Mouse (Mus musculus) adrenal gland, adult 8-10 months (tissue): ENCODE data around the gene Gm20431. TPM values are rescaled to one million over a fixed set of nuclear protein-coding genes. Genes with fewer than 3 reads are reported as not detected.

ENCODE experiments used
- DNase-seq: peaks from one replicate; pipeline ENCODE4 v3.0.0; 2022
- total RNA-seq, 4 experiments: library from RNA; stranded (reverse); gene quantifications; 2 replicates each; pipeline ENCODE4 v1.2.4; 2022

Gm20431 gene
- total RNA-seq, 4 experiments from 2014 or later, result 19.9 to 23.9 (median 22.1) TPM

GRCm38 (mm10) chr2:167688498-167689451 is 27.5 kb upstream of the Gm20431 start, which contains the start of gene Cebpb:
Gene Cebpb (plus strand): TSS chr2:167688915.
- DNase-seq, result peak; percentile 86

DNA sequence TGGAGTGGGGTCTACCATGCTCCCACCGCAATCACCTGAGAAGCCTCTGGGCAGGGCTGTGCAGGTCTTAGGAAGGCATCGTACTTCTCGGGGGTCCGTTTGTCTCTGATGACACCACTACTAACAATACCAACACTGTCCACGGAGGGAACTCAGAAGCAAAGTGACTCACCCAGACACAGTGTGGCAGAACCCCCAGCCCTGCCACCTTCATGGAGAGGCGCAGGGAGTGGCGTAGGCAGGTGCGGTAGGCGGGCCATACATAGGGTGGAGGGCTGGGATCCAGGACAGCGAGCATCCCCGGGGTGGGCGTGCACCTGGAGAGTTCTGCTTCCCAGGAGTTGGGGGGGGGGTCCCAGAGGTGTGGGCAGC is 26.8 kb upstream of the Gm20431 start:
- DNase-seq, result peak; percentile 79

DNA sequence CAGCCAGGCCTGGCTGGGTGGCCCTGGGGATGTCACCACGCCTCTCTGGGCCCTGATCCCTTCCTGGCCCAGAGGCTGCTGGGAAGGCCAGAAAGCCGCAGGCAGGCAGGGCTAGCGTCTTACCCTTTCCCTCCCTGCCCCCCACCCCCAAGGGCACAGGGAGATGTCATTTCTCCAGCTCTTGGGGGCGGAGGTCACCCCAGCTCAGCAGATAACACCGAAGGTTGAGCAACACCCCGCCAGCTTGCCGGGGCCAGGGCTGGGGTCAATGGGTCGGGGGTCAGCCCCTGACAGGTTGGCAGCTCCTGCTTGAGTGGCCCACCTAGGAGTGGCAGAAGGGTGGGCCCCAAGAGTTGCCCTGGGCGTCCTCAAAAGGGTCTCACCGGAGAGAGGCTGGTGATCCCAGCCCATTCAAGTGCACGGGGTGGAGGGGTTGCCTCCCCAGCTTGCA is 26.4 kb upstream of the Gm20431 start:
- DNase-seq, result peak; percentile 92

DNA sequence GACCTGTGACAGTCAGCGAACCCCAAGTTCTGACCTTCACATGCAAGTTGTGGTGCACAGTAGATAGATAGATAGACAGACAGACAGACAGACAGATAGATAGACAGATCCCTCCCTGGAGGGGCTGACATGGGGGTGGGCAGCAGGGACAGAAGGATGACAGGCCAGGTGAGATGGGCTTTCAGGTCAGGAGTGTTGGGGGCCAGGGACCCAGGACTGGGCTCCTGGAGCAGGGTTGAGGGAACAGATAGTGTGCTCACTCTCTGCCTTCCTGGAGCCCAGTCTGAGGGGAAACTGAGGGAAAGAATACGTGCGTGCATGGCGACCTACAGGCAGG is 25.9 kb upstream of the Gm20431 start:
- no peak for DNase-seq

GRCm38 (mm10) chr2:167686382-167687249 is 25.3 kb upstream of the Gm20431 start:
- DNase-seq, result peak; percentile 80

GRCm38 (mm10) chr2:167685865-167686264 is 24.6 kb upstream of the Gm20431 start:
- DNase-seq, result no peak

GRCm38 (mm10) chr2:167685137-167685536 is 23.8 kb upstream of the Gm20431 start:
- peak; percentile 92 for DNase-seq

GRCm38 (mm10) chr2:167683721-167684120 is 22.4 kb upstream of the Gm20431 start:
- DNase-seq, result no peak

GRCm38 (mm10) chr2:167680657-167681056 is 19.4 kb upstream of the Gm20431 start:
- no peak for DNase-seq

- no peak for DNase-seq
Measured at GRCm38 (mm10) chr2:167679902-167680430, 18.7 kb upstream of the Gm20431 start.

DNA sequence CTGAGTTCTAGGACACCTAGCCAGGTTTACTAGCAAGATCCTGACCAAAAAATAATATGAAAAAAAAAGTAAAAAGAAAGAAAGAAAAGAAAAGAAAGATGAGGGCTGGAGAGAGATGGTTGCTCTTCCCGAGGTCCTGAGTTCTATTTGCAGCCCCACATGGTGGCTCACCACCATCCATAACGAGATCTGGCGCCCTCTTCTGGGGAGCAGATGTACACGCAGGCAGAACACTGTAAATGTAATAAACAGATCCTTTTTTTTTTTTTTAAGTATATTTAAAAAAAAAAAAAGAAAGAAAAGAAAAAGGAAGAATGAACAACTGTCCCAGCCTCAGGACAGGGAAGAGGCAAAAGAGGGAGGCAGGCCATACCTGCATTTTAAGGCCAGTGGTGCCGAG is 17.3 kb upstream of the Gm20431 start:
- no peak for DNase-seq

DNA sequence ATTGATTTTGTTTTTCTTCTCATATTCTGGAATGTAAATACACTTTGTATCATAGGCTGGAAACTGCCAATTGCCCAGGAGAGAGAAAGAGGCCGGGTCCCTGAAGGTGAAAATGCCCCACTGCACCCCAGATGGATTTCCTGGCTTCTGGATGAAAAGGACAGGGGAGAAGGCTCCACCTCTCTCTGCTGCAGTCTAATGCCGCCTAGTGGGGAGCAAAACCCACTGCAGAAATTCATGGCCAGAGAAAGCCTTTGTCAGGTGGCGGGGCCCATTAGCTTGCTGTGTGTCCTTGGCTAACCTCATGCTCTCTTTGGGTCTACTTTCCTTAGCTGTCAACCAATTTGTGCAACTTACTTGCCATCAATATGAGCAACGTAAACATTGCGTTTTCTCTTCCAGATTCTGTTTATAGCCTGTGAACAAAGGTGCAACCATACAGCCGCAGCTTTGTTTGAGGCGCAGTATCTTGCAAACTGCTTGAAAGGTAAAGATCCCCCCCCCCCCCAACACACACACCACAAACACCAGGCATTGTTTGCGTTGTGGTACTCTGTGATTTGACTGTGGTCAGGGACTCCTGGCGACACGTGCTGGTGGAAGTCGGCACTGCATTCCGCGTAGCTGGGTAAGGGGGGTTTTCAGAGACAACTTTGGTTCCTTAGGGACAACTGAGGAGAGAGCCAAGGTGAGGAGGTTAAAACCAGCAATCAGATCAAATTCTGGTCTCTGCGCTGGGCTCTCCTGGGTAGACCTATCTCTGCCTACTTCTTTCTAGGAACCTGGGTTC is 14.0 kb upstream of the Gm20431 start:
- no peak for DNase-seq

DNA sequence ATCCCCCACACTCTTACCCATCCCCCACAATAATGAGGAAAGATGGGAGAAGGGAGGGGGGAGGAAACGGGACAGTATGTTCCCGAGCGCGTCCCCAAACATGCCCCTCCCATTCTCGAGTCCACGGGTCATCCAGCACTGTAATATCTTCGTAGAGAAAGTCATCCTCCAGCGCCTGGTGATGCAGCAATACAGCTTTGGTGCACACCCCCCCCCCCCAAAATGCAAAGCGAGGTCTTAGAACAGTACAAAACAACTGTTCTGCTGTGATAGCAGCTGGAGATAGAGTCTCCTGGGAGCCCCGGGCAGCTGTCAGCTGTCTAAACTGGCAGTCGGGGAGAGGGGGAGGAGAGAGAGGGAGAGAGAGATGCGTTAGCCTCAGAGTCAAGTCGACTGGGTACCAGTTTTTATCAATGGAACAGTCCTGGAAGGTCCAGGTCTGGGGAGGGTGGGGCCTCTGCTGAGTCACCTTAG is 11.0 kb upstream of the Gm20431 start:
- no peak for DNase-seq

GRCm38 (mm10) chr2:167671101-167671633 is 9.9 kb upstream of the Gm20431 start:
- DNase-seq, result no peak

DNA sequence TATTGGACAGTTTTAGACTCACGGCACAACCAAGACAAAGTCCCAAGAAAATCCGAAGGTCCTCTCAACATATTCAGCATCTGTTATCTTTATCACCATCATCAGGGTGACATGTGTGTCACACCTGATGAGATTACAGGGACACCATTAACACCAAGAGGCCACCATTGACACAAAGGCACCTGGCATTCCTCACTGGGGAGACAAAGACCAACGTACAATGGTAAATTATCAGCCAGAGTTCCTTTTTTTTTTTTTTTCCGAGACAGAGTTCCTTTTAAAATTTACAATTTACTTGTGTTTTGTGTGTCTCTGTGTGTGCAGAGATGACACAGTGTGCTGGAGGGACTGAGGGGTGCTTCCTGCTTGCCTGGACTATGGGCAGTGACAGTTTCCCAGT is 8.1 kb upstream of the Gm20431 start:
- no peak for DNase-seq

DNA sequence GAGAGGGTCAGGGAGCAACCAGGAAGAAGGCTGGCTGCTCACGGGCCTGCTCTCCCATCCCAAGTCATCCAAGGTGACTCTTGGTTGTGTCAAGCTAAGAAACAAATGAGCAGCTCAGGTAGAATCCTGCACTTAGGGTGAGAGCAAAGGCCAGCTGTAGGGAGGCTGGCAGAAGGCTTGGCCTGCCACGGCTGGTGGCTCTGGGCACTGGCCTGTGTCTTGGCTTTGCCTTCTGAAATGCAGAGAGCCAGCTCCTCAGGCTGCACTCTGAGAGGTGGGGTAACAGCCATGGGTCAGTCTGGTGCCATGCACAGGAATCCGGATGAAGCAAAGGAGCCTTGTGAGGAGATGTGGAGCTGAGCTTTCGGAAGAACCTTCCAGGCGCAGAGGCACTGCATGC is 7.1 kb upstream of the Gm20431 start:
- no peak for DNase-seq

DNA sequence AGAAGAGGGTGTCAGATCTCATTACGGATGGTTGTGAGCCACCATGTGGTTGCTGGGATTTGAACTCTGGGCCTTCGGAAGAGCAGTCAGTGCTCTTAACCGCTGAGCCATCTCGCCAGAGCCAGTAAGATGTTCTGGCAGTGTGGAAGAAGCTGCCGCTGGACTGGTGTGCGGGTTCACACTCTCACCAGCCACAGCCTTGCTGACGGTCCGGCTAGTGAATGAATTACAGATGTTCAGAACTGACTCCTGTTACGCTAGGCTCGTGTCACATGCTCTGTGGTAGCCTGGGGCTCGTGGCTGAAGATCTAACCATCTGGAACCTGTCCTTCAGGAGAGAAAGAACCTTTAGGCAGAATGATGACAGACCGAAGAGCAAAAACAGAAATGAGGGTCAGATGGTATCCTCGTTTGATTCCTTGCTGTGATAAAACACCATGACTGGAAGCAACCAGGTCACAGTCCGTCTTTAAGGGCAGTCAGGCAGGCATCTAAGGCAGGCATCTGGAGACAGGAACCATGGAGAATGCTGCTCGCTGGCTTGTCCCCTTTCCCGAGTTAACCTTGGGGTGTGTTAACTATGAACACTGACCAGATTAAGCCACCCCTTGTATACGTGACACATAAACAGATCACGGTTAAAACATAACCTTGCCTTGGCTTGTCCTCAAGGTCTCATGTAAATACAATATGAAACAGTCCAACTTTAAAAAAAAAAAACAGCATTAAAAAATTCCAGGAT is 4.8 kb upstream of the Gm20431 start:
- no peak for DNase-seq

DNA sequence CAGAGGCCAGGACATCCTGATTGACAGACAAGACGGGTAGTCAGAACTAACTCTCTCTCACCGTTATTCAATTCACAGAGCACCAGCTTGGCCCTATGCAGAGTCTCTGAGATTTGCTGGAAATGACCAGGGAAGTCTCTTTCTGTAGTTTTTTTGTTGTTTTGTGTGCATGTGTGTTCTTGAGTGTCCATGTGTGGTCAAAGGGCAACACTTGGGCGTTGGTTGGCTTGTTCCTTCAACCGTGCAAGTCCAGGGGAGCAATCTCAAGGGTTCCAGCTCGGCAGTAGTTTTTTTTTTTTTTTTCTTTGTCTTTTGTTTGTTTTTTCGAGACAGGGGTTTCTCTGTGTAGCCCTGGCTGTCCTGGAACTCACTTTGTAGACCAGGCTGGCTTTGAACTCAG is 1.4 kb upstream of the Gm20431 start:
- no peak for DNase-seq

GRCm38 (mm10) chr2:167660611-167660971 is 705 bp downstream of the Gm20431 start:
- no peak for DNase-seq

- DNase-seq, result no peak
Measured at GRCm38 (mm10) chr2:167659847-167660610, 1.3 kb downstream of the Gm20431 start.
